Mouse (Mus musculus) cerebellum, adult 2 months (tissue): ENCODE data around the gene Ncan.

Source experiments
- CTCF ChIP-seq: fragments of 200-500 bp; IDR thresholded peaks from 2 replicates; pipeline ENCODE4 v1.5.1; 2011; ENCODE audit warnings: low read depth, mild to moderate bottlenecking, control low read depth, low read length, moderate library complexity, borderline replicate concordance; ENCODE audit not compliant: insufficient read depth
- POLR2A ChIP-seq: fragments of 200-500 bp; IDR thresholded peaks from 2 replicates; pipeline ENCODE4 v1.6.1; 2011; ENCODE audit warnings: low read length, control low read depth, borderline replicate concordance; ENCODE audit not compliant: insufficient read depth

- TF ChIP-seq CTCF (no peak), POLR2A (no peak)
Measured at GRCm38 (mm10) chr8:70134931-70135330, 14.3 kb upstream of the Ncan start.
